Mouse (Mus musculus) B cell, adult 62 days (primary cell): ENCODE data around the gene Olfr1106. TPM values are rescaled to one million over a fixed set of nuclear protein-coding genes. Genes with fewer than 3 reads are reported as not detected.

Source experiments
- total RNA-seq: library from RNA; stranded (reverse); gene quantifications from 4 replicates; pipeline ENCODE4 v1.2.4, GENCODE M21; 2023

The Olfr1106 gene
- not detected in 4 replicates for total RNA-seq

GRCm38 (mm10) chr2:87052173-87052572, at the start of gene Olfr1106:
Gene Olfr1106 (minus strand): TSS chr2:87052273.

DNA sequence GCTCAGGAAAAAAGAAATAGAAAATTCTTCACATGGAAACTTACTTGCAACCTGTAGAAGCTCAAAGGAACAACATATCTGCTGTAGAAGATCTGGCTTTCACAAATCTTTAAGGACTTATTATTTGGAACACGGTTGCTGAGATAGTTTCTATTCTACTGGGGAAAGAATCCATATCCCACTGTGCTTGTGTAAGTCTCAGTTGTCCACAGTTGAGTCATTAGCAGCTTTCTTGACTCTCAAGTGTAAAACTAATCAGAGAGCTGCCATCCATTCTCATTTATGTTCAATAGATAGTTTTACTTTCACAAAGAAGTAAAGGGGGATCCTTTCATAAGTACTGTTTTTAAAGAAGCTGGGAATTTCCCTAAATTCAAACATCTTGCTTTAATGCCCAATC, 43.8 kb upstream of the Olfr1106 start, which contains the start of gene Olfr1109:
TSS of gene Olfr1109 (minus strand) at position 101 of the 400 bp plus-strand sequence.

DNA sequence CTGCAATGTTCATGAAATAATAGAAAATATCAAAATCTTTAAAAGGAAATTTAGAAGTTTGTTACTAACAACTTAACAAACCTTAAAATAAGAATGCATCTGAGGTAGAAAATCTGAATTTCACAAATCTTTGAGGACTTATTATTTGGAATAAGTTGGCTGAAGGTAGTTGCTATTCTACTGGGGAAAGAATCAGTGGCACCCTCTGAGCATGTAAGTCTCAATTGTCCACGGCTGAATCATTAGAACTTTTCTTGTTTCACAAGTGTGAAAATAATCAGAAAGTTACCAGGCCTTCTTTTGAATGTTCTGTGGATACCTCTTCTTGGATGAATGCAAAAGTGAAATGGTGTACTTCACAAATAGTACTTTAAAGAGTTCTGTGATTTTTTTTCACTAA, 23.6 kb upstream of the Olfr1106 start, which contains the start of gene Olfr1107:
TSS of gene Olfr1107 (minus strand) at position 101 of the 400 bp plus-strand sequence.

DNA sequence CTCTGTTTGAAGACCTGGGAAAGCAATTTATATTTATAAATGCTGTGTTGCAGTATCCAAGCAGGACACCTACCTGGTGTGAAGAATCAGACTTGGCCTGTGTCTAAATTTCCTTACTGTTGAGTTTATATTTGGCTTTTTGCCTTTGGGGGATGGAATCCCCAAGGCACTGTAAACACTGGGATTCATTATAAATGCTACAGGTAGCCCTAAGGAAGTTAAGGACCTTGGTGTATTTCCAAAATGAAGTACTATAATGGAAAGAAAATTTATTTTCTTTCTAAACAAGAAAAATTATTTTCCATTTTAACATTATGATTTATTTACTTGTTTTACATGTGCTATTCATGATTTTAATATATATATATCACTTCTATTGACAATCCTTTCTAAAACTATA, 15.6 kb downstream of the Olfr1106 start, which contains the start of gene Olfr1105:
TSS of gene Olfr1105 (minus strand) at position 101 of the 400 bp plus-strand sequence.

GRCm38 (mm10) chr2:87026980-87027379, 25.1 kb downstream of the Olfr1106 start, which contains the start of gene Olfr1104:
Gene Olfr1104 (minus strand): TSS chr2:87027080.

GRCm38 (mm10) chr2:86998098-86998497, 54.0 kb downstream of the Olfr1106 start, which contains the start of gene Olfr1102:
Gene Olfr1102 (plus strand): TSS chr2:86998398.

Other genes with a start within 250 kb of the Olfr1106 start
- gene Olfr141, start 242.3 kb downstream of the Olfr1106 start, total RNA-seq = not detected in 4 replicates
- gene Olfr1094, start 227.6 kb downstream of the Olfr1106 start, total RNA-seq = not detected in 4 replicates
- not detected in 4 replicates for gene Olfr1095, start 200.6 kb downstream of the Olfr1106 start, total RNA-seq
- gene Gm13723, start 177.5 kb downstream of the Olfr1106 start, total RNA-seq = not detected in 4 replicates
- not detected in 4 replicates for gene Olfr1097, start 160.1 kb downstream of the Olfr1106 start, total RNA-seq
- not detected in 4 replicates for gene Olfr1098, start 127.7 kb downstream of the Olfr1106 start, total RNA-seq
- gene Olfr1099, start 91.6 kb downstream of the Olfr1106 start, total RNA-seq = not detected in 4 replicates
- gene Olfr1100, start 72.3 kb downstream of the Olfr1106 start, total RNA-seq = not detected in 4 replicates
- not detected in 4 replicates for gene Olfr1101, start 61.1 kb downstream of the Olfr1106 start, total RNA-seq
- gene Olfr1102, start 53.9 kb downstream of the Olfr1106 start, total RNA-seq = not detected in 4 replicates
- gene Olfr1104, start 25.2 kb downstream of the Olfr1106 start, total RNA-seq = not detected in 4 replicates
- not detected in 4 replicates for gene Olfr1105, start 15.7 kb downstream of the Olfr1106 start, total RNA-seq
- gene Olfr1107, start 23.5 kb upstream of the Olfr1106 start, total RNA-seq = not detected in 4 replicates
- gene Olfr1109, start 43.7 kb upstream of the Olfr1106 start, total RNA-seq = not detected in 4 replicates
- not detected in 4 replicates for gene Olfr259, start 62.3 kb upstream of the Olfr1106 start, total RNA-seq
- gene Olfr1110, start 88.0 kb upstream of the Olfr1106 start, total RNA-seq = not detected in 4 replicates
- not detected in 4 replicates for gene Olfr1111, start 100.4 kb upstream of the Olfr1106 start, total RNA-seq
- not detected in 4 replicates for gene Olfr1112, start 135.5 kb upstream of the Olfr1106 start, total RNA-seq
- not detected in 4 replicates for gene Olfr1113, start 156.7 kb upstream of the Olfr1106 start, total RNA-seq
- gene Olfr1115, start 195.7 kb upstream of the Olfr1106 start, total RNA-seq = not detected in 4 replicates
- not detected in 4 replicates for gene Olfr1116, start 215.3 kb upstream of the Olfr1106 start, total RNA-seq